9 mouse cellular contexts compared by ENCODE assay signal in genomic region chr12:83987242-83987582, GRCm38 (mm10). TPM values are rescaled to one million over a fixed set of nuclear protein-coding genes. Genes with fewer than 3 reads are reported as not detected.
DNase-seq lines count a peak whose midpoint lies in the region; ATAC-seq and TF ChIP-seq lines count a peak whose summit lies in the region.
"Had no signal": no experiment of that assay in that cellular context is flagged by ENCODE, and none has a peak within 500 bp of the region (broad histone marks: within the 10 kb centered on the region; RNA-seq: fewer than 3 reads in every experiment).

No protein-coding gene starts in this region.

- H3K36me3 ChIP-seq in kidney, embryonic 16.5 days (ENCODE audit: insufficient read depth, low read length) = 0 out of 2 replicates have a peak, but pooled peaks cover 3% of the 10 kb centered on the region
- no peaks in the 10 kb centered on the region for H3K36me3 ChIP-seq in embryonic facial prominence, embryonic 13.5 days
- H3K36me3 ChIP-seq in hindbrain, postnatal 0 days (ENCODE audit: insufficient read depth, low read length) = no peaks in the 10 kb centered on the region
- no peaks in the 10 kb centered on the region for H3K36me3 ChIP-seq in midbrain, embryonic 16.5 days (ENCODE audit: control insufficient read depth, insufficient read depth, low read length)

- no peak for TF ChIP-seq CTCF in hindbrain, postnatal 0 days (IDR thresholded peaks at IDR 0.05; ENCODE audit: low read depth)

- no peaks in the 10 kb centered on the region for H3K9me3 ChIP-seq in kidney, embryonic 16.5 days (ENCODE audit: low read length)
- H3K9me3 ChIP-seq in embryonic facial prominence, embryonic 13.5 days = no peaks in the 10 kb centered on the region
- H3K9me3 ChIP-seq in hindbrain, postnatal 0 days (ENCODE audit: low read length) = no peaks in the 10 kb centered on the region
- no peaks in the 10 kb centered on the region for H3K9me3 ChIP-seq in midbrain, embryonic 16.5 days (replicated peaks; ENCODE audit: control insufficient read depth, low read length, poor library complexity, severe bottlenecking)

- DNase-seq in kidney, postnatal 10 days = no peak
- no peak for DNase-seq in hindbrain, postnatal 0 days (ENCODE audit: low spot score)
- DNase-seq in left cerebral cortex, adult 8-10 months (ENCODE audit: low spot score in 2 of 2) = no peak
- no peak for DNase-seq in gastrocnemius, postnatal 4 days (ENCODE audit: low spot score in 2 of 2)
- no peak for DNase-seq in cerebellum, adult 18-20 months

- H3K4me2 ChIP-seq in kidney, embryonic 16.5 days (replicated peaks; ENCODE audit: low read depth, low read length) = peak overlapping the region; percentile 57
- H3K4me2 ChIP-seq in embryonic facial prominence, embryonic 13.5 days = peak overlapping the region; percentile 57
- peak overlapping the region; percentile 53 for H3K4me2 ChIP-seq in hindbrain, postnatal 0 days (ENCODE audit: low read depth, low read length)
- H3K4me2 ChIP-seq in midbrain, embryonic 16.5 days (ENCODE audit: low read length) = peak overlapping the region; percentile 69

- 20% methylated on average over 8 of the region's 8 CpGs for WGBS in kidney, embryonic 16.5 days
- 26% methylated on average over 8 of the region's 8 CpGs for WGBS in embryonic facial prominence, embryonic 13.5 days
- WGBS in hindbrain, postnatal 0 days = 28% methylated on average over 8 of the region's 8 CpGs
- 38% methylated on average over 8 of the region's 8 CpGs for WGBS in midbrain, embryonic 16.5 days

- peak overlapping the region; percentile 83 for H3K9ac ChIP-seq in kidney, embryonic 16.5 days (replicated peaks; ENCODE audit: low read length)
- H3K9ac ChIP-seq in embryonic facial prominence, embryonic 13.5 days = peak overlapping the region; percentile 84
- H3K9ac ChIP-seq in hindbrain, postnatal 0 days (replicated peaks; ENCODE audit: low read length) = peak overlapping the region; percentile 77
- H3K9ac ChIP-seq in midbrain, embryonic 16.5 days (ENCODE audit: low read depth, low read length) = peak overlapping the region; percentile 70; the same call in 1 of the 2 replicates

- H3K4me3 ChIP-seq in kidney, embryonic 16.5 days (ENCODE audit: low read length) = peak overlapping the region; percentile 59
- peak overlapping the region; percentile 67 for H3K4me3 ChIP-seq in embryonic facial prominence, embryonic 13.5 days
- H3K4me3 ChIP-seq in hindbrain, postnatal 0 days (ENCODE audit: low read length) = peak overlapping the region; percentile 54
- H3K4me3 ChIP-seq in midbrain, embryonic 16.5 days (ENCODE audit: low read depth, low read length) = peak overlapping the region; percentile 54

- no peaks in the 10 kb centered on the region for H3K27me3 ChIP-seq in kidney, embryonic 16.5 days (ENCODE audit: insufficient read depth, low read length)
- H3K27me3 ChIP-seq in embryonic facial prominence, embryonic 13.5 days = no peaks in the 10 kb centered on the region
- H3K27me3 ChIP-seq in hindbrain, postnatal 0 days (ENCODE audit: insufficient read depth, low read length) = no peaks in the 10 kb centered on the region
- no peaks in the 10 kb centered on the region for H3K27me3 ChIP-seq in midbrain, embryonic 16.5 days (ENCODE audit: control insufficient read depth, insufficient read depth, low read depth, low read length)

- no peak for ATAC-seq in kidney, embryonic 16.5 days (ENCODE audit: low FRiP score, low TSS enrichment)
- ATAC-seq in embryonic facial prominence, embryonic 13.5 days (ENCODE audit: insufficient number of reproducible peaks, insufficient read depth, low FRiP score, low TSS enrichment, low read depth) = no peak
- ATAC-seq in hindbrain, postnatal 0 days = no peak
- no peak for ATAC-seq in midbrain, embryonic 16.5 days

- peak overlapping the region; percentile 93 for H3K27ac ChIP-seq in kidney, embryonic 16.5 days (ENCODE audit: low read length)
- peak overlapping the region; percentile 94 for H3K27ac ChIP-seq in embryonic facial prominence, embryonic 13.5 days
- H3K27ac ChIP-seq in hindbrain, postnatal 0 days = peak overlapping the region; percentile 96
- peak overlapping the region; percentile 91 for H3K27ac ChIP-seq in midbrain, embryonic 16.5 days (ENCODE audit: low read length)

- H3K4me1 ChIP-seq in kidney, embryonic 16.5 days (ENCODE audit: insufficient read depth, low read length) = peaks cover 13% of the 10 kb centered on the region; the same call in 1 of the 2 replicates
- H3K4me1 ChIP-seq in embryonic facial prominence, embryonic 13.5 days = 0 out of 2 replicates have a peak, but pooled peaks cover 6% of the 10 kb centered on the region
- H3K4me1 ChIP-seq in hindbrain, postnatal 0 days (ENCODE audit: insufficient read depth, low read length) = no peaks in the 10 kb centered on the region
- peaks cover 9% of the 10 kb centered on the region for H3K4me1 ChIP-seq in midbrain, embryonic 16.5 days (ENCODE audit: control insufficient read depth, insufficient read depth, low read length)

RNA-seq across cellular contexts. Expression of gene Acot2, which starts 0.4 kb away (rescaled TPM):
- 40.9 and 45.5 TPM in 2 replicates for polyA plus RNA-seq in kidney, embryonic 16.5 days (2015; fragmentation: Nextera tagmentation; extraction: Ambion mirVana)
- polyA plus RNA-seq in embryonic facial prominence, embryonic 13.5 days (2015; fragmentation: Nextera tagmentation; extraction: Ambion mirVana) = 20.8 and 22.9 TPM in 2 replicates
- total RNA-seq in hindbrain, postnatal 0 days (2014; rRNA removed) = 18.6 and 29.1 TPM in 2 replicates
- 31.2 and 33.9 TPM in 2 replicates for polyA plus RNA-seq in hindbrain, postnatal 0 days (2015; fragmentation: Nextera tagmentation; extraction: Ambion mirVana)
- 11.4 and 15.3 TPM in 2 replicates for polyA plus RNA-seq in midbrain, embryonic 16.5 days (2015; fragmentation: Nextera tagmentation; extraction: Ambion mirVana)
- 1 to 10 TPM; 8.1 to 9.4 (median 8.8) TPM for total RNA-seq in left cerebral cortex, adult 8-10 months (2022)
- 10 to 100 TPM; 20.4 to 24.4 TPM for total RNA-seq in gastrocnemius, postnatal 4 days (2021)

RNA-seq across cellular contexts. Expression of gene Heatr4, which starts 2.6 kb away (rescaled TPM):
- polyA plus RNA-seq in kidney, embryonic 16.5 days (2015; fragmentation: Nextera tagmentation; extraction: Ambion mirVana) = not detected in 2 replicates
- not detected in 2 replicates for polyA plus RNA-seq in embryonic facial prominence, embryonic 13.5 days (2015; fragmentation: Nextera tagmentation; extraction: Ambion mirVana)
- 0.11 and 0.16 TPM in 2 replicates for total RNA-seq in hindbrain, postnatal 0 days (2014; rRNA removed)
- polyA plus RNA-seq in hindbrain, postnatal 0 days (2015; fragmentation: Nextera tagmentation; extraction: Ambion mirVana) = not detected in 2 replicates
- polyA plus RNA-seq in midbrain, embryonic 16.5 days (2015; fragmentation: Nextera tagmentation; extraction: Ambion mirVana) = 0.06 TPM in 1 of 2 replicates, not detected in the other
- not detected for total RNA-seq in left cerebral cortex, adult 8-10 months (2022)
- not detected for total RNA-seq in gastrocnemius, postnatal 4 days (2021)
- total RNA-seq: granulocyte monocyte progenitor cell, adult 5-6 weeks had no signal

RNA-seq across cellular contexts. Expression of gene Acot1, which starts 22.1 kb away (rescaled TPM):
- 69.0 and 69.8 TPM in 2 replicates for polyA plus RNA-seq in kidney, embryonic 16.5 days (2015; fragmentation: Nextera tagmentation; extraction: Ambion mirVana)
- polyA plus RNA-seq in embryonic facial prominence, embryonic 13.5 days (2015; fragmentation: Nextera tagmentation; extraction: Ambion mirVana) = 44.9 and 45.4 TPM in 2 replicates
- total RNA-seq in hindbrain, postnatal 0 days (2014; rRNA removed) = 177 and 178 TPM in 2 replicates
- polyA plus RNA-seq in hindbrain, postnatal 0 days (2015; fragmentation: Nextera tagmentation; extraction: Ambion mirVana) = 160 and 172 TPM in 2 replicates
- 74.1 and 89.4 TPM in 2 replicates for polyA plus RNA-seq in midbrain, embryonic 16.5 days (2015; fragmentation: Nextera tagmentation; extraction: Ambion mirVana)
- total RNA-seq in left cerebral cortex, adult 8-10 months (2022) = 10 to 100 TPM; 13.7 to 20.6 (median 17.5) TPM
- 10 to 100 TPM; 18.4 to 21.5 TPM for total RNA-seq in gastrocnemius, postnatal 4 days (2021)

RNA-seq across cellular contexts. Expression of gene Riox1, which starts 36.8 kb away (rescaled TPM):
- 11.2 and 11.5 TPM in 2 replicates for polyA plus RNA-seq in kidney, embryonic 16.5 days (2015; fragmentation: Nextera tagmentation; extraction: Ambion mirVana)
- 12.8 and 15.1 TPM in 2 replicates for polyA plus RNA-seq in embryonic facial prominence, embryonic 13.5 days (2015; fragmentation: Nextera tagmentation; extraction: Ambion mirVana)
- total RNA-seq in hindbrain, postnatal 0 days (2014; rRNA removed) = 28.8 and 35.2 TPM in 2 replicates
- 8.7 and 11.3 TPM in 2 replicates for polyA plus RNA-seq in hindbrain, postnatal 0 days (2015; fragmentation: Nextera tagmentation; extraction: Ambion mirVana)
- 8.7 and 9.2 TPM in 2 replicates for polyA plus RNA-seq in midbrain, embryonic 16.5 days (2015; fragmentation: Nextera tagmentation; extraction: Ambion mirVana)
- 10 to 100 TPM; 15.6 to 19.2 (median 16.2) TPM for total RNA-seq in left cerebral cortex, adult 8-10 months (2022)
- 1 to 10 TPM; 5.6 to 6.2 TPM for total RNA-seq in gastrocnemius, postnatal 4 days (2021)

RNA-seq across cellular contexts. Expression of gene Acot4, which starts 51.0 kb away (rescaled TPM):
- polyA plus RNA-seq in kidney, embryonic 16.5 days (2015; fragmentation: Nextera tagmentation; extraction: Ambion mirVana) = 8.0 and 11.5 TPM in 2 replicates
- 0.22 and 0.81 TPM in 2 replicates for polyA plus RNA-seq in embryonic facial prominence, embryonic 13.5 days (2015; fragmentation: Nextera tagmentation; extraction: Ambion mirVana)
- total RNA-seq in hindbrain, postnatal 0 days (2014; rRNA removed) = 0.14 and 1.8 TPM in 2 replicates
- polyA plus RNA-seq in hindbrain, postnatal 0 days (2015; fragmentation: Nextera tagmentation; extraction: Ambion mirVana) = 0.68 and 1.2 TPM in 2 replicates
- polyA plus RNA-seq in midbrain, embryonic 16.5 days (2015; fragmentation: Nextera tagmentation; extraction: Ambion mirVana) = 0.59 and 0.67 TPM in 2 replicates
- 1 to 10 TPM; 2.1 to 2.9 (median 2.3) TPM for total RNA-seq in left cerebral cortex, adult 8-10 months (2022)
- under 1 TPM; 0.32 to 0.93 TPM for total RNA-seq in gastrocnemius, postnatal 4 days (2021)
